Mouse (Mus musculus): Measurements from ENCODE around the gene Klhl2. TPM values are rescaled to one million over a fixed set of nuclear protein-coding genes. Genes with fewer than 3 reads are reported as not detected.

Gene Klhl2
- polyA plus RNA-seq, 1 experiment from 2014 or later: 25.3 TPM

DNA sequence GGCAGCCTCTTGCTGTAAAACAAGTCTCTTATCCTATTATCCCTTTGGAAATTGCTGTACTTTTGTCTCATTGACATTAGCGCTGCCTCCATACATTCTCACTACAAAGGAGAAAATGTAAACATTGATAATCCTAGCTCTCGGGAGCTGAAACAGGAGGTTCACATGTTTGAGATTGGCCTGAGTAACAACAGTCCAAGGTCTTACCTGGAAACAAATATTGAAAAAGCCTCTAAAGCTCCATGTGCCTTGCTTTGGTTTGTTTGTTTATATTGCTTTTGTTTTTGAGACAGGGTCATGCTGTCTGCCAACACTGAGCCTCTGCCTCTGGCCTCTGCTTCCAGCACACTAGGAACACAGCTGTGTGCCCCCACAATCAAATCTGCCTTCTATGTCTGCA lies 59.4 kb downstream of the Klhl2 start:
- H3K4me2 ChIP-seq (ENCODE audit: low read length): no peak overlapping the region
- no peaks in the 10 kb centered on the region; the same call in none of the 2 replicates for H3K4me1 ChIP-seq (ENCODE audit: control insufficient read depth, insufficient read depth, low read length)
- ATAC-seq: no peak
- no peaks in the 10 kb centered on the region for H3K9me3 ChIP-seq (replicated peaks; ENCODE audit: control insufficient read depth, low read length, poor library complexity, severe bottlenecking)
- no peaks in the 10 kb centered on the region for H3K27me3 ChIP-seq (ENCODE audit: control insufficient read depth, insufficient read depth, low read depth, low read length)
- H3K9ac ChIP-seq (ENCODE audit: low read depth, low read length): no peak overlapping the region
- WGBS: 47% methylated on average over 2 of the region's 2 CpGs
- no peak overlapping the region for H3K27ac ChIP-seq (ENCODE audit: low read length)
- H3K4me3 ChIP-seq (ENCODE audit: low read depth, low read length): no peak overlapping the region
- no peaks in the 10 kb centered on the region for H3K36me3 ChIP-seq (ENCODE audit: control insufficient read depth, insufficient read depth, low read length)

DNA sequence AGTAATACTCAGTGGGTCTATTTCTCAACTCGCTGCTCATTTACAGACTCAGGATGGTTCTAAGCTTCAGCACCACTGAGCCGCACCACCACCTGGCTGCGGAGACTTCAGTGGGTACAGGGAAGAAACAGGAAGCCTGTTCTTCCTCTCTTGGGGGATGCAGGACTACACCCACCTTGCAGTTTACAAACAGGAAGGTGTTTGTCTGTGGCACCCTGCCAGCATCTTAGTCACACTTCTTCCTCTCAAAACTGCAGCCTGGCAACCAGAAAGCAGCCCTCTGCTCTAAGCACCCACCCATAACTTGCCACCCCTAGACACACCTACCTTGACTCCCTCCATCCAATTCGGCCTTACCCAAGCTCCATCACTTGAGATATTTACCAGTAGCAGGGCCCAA lies 61.1 kb downstream of the Klhl2 start:
- H3K9ac ChIP-seq (ENCODE audit: low read depth, low read length): no peak overlapping the region
- WGBS: 93% methylated on average over 4 of the region's 4 CpGs
- no peak overlapping the region for H3K4me3 ChIP-seq (ENCODE audit: low read depth, low read length)
- H3K27ac ChIP-seq (ENCODE audit: low read length): no peak overlapping the region
- H3K9me3 ChIP-seq (replicated peaks; ENCODE audit: control insufficient read depth, low read length, poor library complexity, severe bottlenecking): no peaks in the 10 kb centered on the region
- ATAC-seq: no peak
- H3K36me3 ChIP-seq (ENCODE audit: control insufficient read depth, insufficient read depth, low read length): no peaks in the 10 kb centered on the region
- no peaks in the 10 kb centered on the region; the same call in none of the 2 replicates for H3K4me1 ChIP-seq (ENCODE audit: control insufficient read depth, insufficient read depth, low read length)
- H3K27me3 ChIP-seq (ENCODE audit: control insufficient read depth, insufficient read depth, low read depth, low read length): no peaks in the 10 kb centered on the region
- H3K4me2 ChIP-seq (ENCODE audit: low read length): no peak overlapping the region

DNA sequence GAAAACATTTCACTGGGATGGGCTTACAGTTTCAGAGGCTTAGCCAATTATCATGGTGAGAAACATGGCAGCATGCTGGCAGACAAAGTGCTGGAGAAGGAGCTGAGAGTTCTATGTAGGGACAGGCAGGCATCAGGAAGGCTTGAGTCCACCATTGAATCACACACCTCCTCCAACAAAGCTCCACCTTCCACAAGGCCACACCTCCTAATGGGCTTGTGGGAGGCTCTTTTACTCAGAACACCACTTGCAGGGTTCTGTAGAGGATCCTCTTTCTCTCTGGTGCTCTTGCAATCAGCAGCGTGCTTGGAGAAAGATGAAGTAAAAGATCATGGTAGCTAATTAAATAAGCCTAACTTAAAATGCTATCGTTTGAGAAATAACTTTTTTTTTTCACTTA lies 63.0 kb downstream of the Klhl2 start:
- Histone ChIP-seq H3K9ac (ENCODE audit: low read depth, low read length) (no peak overlapping the region), H3K4me2 (ENCODE audit: low read length) (no peak overlapping the region), H3K27me3 (ENCODE audit: control insufficient read depth, insufficient read depth, low read depth, low read length) (no peaks in the 10 kb centered on the region), H3K9me3 (replicated peaks; ENCODE audit: control insufficient read depth, low read length, poor library complexity, severe bottlenecking) (no peaks in the 10 kb centered on the region), H3K36me3 (ENCODE audit: control insufficient read depth, insufficient read depth, low read length) (no peaks in the 10 kb centered on the region), H3K4me3 (ENCODE audit: low read depth, low read length) (no peak overlapping the region), H3K4me1 (ENCODE audit: control insufficient read depth, insufficient read depth, low read length) (no peaks in the 10 kb centered on the region; the same call in none of the 2 replicates), H3K27ac (ENCODE audit: low read length) (no peak overlapping the region)
- WGBS: 93% methylated on average over 2 of the region's 2 CpGs
- no peak for ATAC-seq

DNA sequence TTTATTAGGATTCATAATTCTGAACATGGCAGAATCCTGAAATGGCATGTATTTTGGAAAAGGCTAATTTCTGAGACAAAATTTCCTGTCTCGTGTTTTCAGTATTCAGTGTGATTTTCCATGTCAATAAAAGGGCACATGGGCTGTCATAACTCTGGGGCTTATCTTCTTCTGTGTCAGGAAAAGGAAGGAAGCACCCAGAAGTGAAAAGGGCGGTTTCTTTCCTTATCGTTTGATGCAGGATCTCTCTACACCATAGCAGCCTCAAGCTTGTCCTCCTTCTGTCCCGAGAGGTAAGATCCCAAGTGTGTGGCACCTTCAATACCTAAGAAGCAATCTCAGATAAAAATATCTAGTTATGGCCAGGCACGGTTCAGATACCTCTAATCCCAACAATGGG lies 65.6 kb downstream of the Klhl2 start:
- H3K4me3 ChIP-seq (ENCODE audit: low read depth, low read length): no peak overlapping the region
- no peaks in the 10 kb centered on the region for H3K27me3 ChIP-seq (ENCODE audit: control insufficient read depth, insufficient read depth, low read depth, low read length)
- WGBS: 90% methylated on average over 5 of the region's 5 CpGs
- no peak overlapping the region for H3K27ac ChIP-seq (ENCODE audit: low read length)
- H3K36me3 ChIP-seq (ENCODE audit: control insufficient read depth, insufficient read depth, low read length): no peaks in the 10 kb centered on the region
- no peak overlapping the region for H3K4me2 ChIP-seq (ENCODE audit: low read length)
- no peaks in the 10 kb centered on the region for H3K9me3 ChIP-seq (replicated peaks; ENCODE audit: control insufficient read depth, low read length, poor library complexity, severe bottlenecking)
- H3K4me1 ChIP-seq (ENCODE audit: control insufficient read depth, insufficient read depth, low read length): no peaks in the 10 kb centered on the region; the same call in none of the 2 replicates
- H3K9ac ChIP-seq (ENCODE audit: low read depth, low read length): no peak overlapping the region
- ATAC-seq: no peak

DNA sequence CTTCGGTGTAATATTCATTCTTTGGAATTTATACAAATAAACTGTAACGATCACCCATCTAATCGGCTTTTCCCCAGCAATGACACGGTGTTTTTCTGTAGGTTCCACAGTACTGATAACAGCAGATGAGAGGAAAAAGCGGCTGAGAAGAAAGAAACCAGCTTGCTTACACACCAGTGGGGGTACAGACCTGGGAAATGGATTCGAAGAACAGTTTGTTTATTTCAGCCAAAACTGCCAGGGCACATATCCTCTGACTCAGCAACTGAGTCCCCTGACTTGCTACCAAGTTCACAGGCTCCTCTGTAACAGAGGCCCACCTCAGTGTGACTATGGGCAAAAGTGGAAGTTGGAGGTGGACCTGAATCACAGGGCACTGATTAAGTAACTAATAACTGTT lies 67.9 kb downstream of the Klhl2 start:
- H3K36me3 ChIP-seq (ENCODE audit: control insufficient read depth, insufficient read depth, low read length): no peaks in the 10 kb centered on the region
- no peak overlapping the region for H3K9ac ChIP-seq (ENCODE audit: low read depth, low read length)
- no peak for ATAC-seq
- 84% methylated on average over 6 of the region's 6 CpGs for WGBS
- no peaks in the 10 kb centered on the region for H3K9me3 ChIP-seq (replicated peaks; ENCODE audit: control insufficient read depth, low read length, poor library complexity, severe bottlenecking)
- no peaks in the 10 kb centered on the region for H3K27me3 ChIP-seq (ENCODE audit: control insufficient read depth, insufficient read depth, low read depth, low read length)
- no peak overlapping the region for H3K4me2 ChIP-seq (ENCODE audit: low read length)
- H3K27ac ChIP-seq (ENCODE audit: low read length): no peak overlapping the region
- no peaks in the 10 kb centered on the region; the same call in 1 of the 2 replicates for H3K4me1 ChIP-seq (ENCODE audit: control insufficient read depth, insufficient read depth, low read length)
- no peak overlapping the region for H3K4me3 ChIP-seq (ENCODE audit: low read depth, low read length)

DNA sequence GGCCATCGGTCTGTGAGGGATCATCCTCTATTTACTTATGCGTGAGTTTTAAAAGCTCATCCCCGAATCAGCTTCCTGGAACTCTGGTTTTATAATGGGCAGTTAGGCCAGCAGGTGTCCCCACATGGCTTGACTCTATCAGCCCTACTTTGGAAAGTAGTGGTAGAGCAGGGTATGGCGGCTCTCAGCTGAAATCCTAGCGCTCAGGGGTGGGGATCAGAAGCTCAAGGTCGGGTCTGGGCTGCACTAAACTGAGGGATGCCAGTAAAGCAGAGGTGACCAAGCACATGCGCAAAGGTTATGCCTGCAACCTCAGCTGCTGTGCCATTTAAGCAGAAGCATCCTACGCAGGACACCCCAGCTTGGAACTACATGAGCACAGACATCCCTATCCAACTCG lies 71.9 kb downstream of the Klhl2 start:
- Histone ChIP-seq H3K9me3 (replicated peaks; ENCODE audit: control insufficient read depth, low read length, poor library complexity, severe bottlenecking) (no peaks in the 10 kb centered on the region), H3K27me3 (ENCODE audit: control insufficient read depth, insufficient read depth, low read depth, low read length) (no peaks in the 10 kb centered on the region), H3K4me2 (ENCODE audit: low read length) (no peak overlapping the region), H3K9ac (ENCODE audit: low read depth, low read length) (no peak overlapping the region), H3K4me1 (ENCODE audit: control insufficient read depth, insufficient read depth, low read length) (no peaks in the 10 kb centered on the region), H3K36me3 (ENCODE audit: control insufficient read depth, insufficient read depth, low read length) (no peaks in the 10 kb centered on the region), H3K4me3 (ENCODE audit: low read depth, low read length) (no peak overlapping the region), H3K27ac (ENCODE audit: low read length) (no peak overlapping the region)
- 71% methylated on average over 9 of the region's 9 CpGs for WGBS
- ATAC-seq: no peak; the same call in 1 of the 2 replicates

DNA sequence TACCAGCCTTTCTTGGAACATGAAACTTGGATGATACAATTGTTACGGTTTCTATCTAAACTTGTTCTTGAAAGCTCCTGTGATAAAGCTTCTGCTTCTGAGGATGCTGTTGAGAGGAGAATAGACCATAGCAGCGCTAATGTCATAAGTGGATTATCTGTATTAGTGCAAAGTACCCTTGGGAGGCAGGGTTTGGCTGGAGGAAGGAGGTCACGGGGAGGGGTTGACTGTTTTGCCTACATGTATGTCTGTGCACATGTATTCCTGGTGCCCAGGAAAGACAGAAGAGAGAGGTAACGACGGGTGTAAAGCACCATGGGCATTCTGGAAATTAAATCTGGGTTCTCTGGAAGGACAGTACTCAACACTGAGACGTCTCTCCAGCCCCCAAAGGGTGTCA lies 75.7 kb downstream of the Klhl2 start:
- Histone ChIP-seq H3K4me3 (ENCODE audit: low read depth, low read length) (no peak overlapping the region), H3K27me3 (ENCODE audit: control insufficient read depth, insufficient read depth, low read depth, low read length) (no peaks in the 10 kb centered on the region), H3K9me3 (replicated peaks; ENCODE audit: control insufficient read depth, low read length, poor library complexity, severe bottlenecking) (no peaks in the 10 kb centered on the region), H3K4me2 (ENCODE audit: low read length) (no peak overlapping the region), H3K36me3 (ENCODE audit: control insufficient read depth, insufficient read depth, low read length) (no peaks in the 10 kb centered on the region), H3K9ac (ENCODE audit: low read depth, low read length) (no peak overlapping the region), H3K4me1 (ENCODE audit: control insufficient read depth, insufficient read depth, low read length) (no peaks in the 10 kb centered on the region), H3K27ac (ENCODE audit: low read length) (no peak overlapping the region)
- no peak for ATAC-seq
- 91% methylated on average over 6 of the region's 6 CpGs for WGBS

DNA sequence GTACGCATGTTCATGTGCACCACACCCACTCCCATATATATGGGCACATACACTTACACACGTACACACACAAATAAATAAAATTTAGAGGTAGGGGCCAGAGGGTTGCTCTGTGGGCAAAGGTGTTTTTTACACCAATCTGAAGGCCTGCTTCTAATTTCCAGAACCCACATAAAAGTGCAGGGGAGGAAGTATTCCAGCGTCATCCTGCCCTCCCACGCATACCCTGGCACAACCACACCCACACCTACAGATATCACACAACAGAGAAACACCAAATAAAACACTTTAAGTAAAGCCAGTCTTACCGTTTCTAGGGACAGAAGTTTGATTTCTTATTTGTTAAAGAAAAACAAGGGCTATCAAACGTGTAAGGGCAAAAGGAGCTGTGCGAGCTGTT lies 79.0 kb downstream of the Klhl2 start:
- H3K36me3 ChIP-seq (ENCODE audit: control insufficient read depth, insufficient read depth, low read length): no peaks in the 10 kb centered on the region
- H3K27me3 ChIP-seq (ENCODE audit: control insufficient read depth, insufficient read depth, low read depth, low read length): no peaks in the 10 kb centered on the region
- no peak overlapping the region for H3K9ac ChIP-seq (ENCODE audit: low read depth, low read length)
- WGBS: 94% methylated on average over 7 of the region's 7 CpGs
- no peak for ATAC-seq
- H3K9me3 ChIP-seq (replicated peaks; ENCODE audit: control insufficient read depth, low read length, poor library complexity, severe bottlenecking): no peaks in the 10 kb centered on the region
- no peak overlapping the region for H3K27ac ChIP-seq (ENCODE audit: low read length)
- no peak overlapping the region for H3K4me3 ChIP-seq (ENCODE audit: low read depth, low read length)
- H3K4me1 ChIP-seq (ENCODE audit: control insufficient read depth, insufficient read depth, low read length): no peaks in the 10 kb centered on the region
- H3K4me2 ChIP-seq (ENCODE audit: low read length): no peak overlapping the region

DNA sequence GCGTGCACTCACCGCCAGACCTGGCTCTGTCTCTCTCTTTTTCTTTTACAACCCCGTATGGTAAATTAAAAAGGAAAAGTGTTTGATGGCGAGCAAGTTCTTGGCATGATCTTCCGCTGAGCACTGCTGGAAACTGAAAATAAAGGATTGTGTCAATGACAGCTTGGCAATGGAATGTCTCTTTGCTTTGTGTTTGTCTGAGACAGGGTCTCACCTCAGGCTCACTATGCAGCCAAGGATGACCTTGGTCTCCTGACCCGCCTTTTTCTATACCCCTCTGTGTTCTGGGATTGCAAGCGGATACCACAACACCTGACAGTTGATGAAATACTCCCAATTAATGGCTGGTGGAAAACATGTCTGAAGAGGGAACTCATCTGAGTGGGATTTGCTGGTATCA lies 80.2 kb downstream of the Klhl2 start:
- no peaks in the 10 kb centered on the region for H3K36me3 ChIP-seq (ENCODE audit: control insufficient read depth, insufficient read depth, low read length)
- H3K4me2 ChIP-seq (ENCODE audit: low read length): no peak overlapping the region
- no peaks in the 10 kb centered on the region for H3K27me3 ChIP-seq (ENCODE audit: control insufficient read depth, insufficient read depth, low read depth, low read length)
- no peaks in the 10 kb centered on the region for H3K9me3 ChIP-seq (replicated peaks; ENCODE audit: control insufficient read depth, low read length, poor library complexity, severe bottlenecking)
- no peak for ATAC-seq
- H3K27ac ChIP-seq (ENCODE audit: low read length): no peak overlapping the region
- no peak overlapping the region for H3K4me3 ChIP-seq (ENCODE audit: low read depth, low read length)
- H3K4me1 ChIP-seq (ENCODE audit: control insufficient read depth, insufficient read depth, low read length): no peaks in the 10 kb centered on the region
- 69% methylated on average over 7 of the region's 7 CpGs for WGBS
- no peak overlapping the region for H3K9ac ChIP-seq (ENCODE audit: low read depth, low read length)

DNA sequence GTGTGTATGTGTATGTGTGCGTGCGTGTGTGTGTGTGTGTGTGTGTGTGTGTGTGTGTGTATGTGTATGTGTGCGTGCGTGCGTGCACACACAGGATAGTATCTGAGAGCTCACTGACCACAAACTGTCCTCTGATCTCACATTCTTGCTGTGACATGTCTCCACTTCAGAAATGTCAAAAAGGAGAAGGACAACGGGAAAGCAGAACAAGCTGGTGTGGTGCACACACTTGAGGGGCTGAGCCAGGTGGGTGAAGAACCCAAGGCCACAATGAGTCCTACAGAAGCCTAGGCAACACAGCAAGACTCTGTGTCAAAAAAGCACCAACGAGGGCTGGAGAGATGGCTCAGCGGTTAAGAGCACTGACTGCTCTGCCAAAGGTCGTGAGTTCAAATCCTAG lies 81.2 kb downstream of the Klhl2 start:
- WGBS: 93% methylated on average over 7 of the region's 9 CpGs
- H3K9ac ChIP-seq (ENCODE audit: low read depth, low read length): no peak overlapping the region
- no peak overlapping the region for H3K27ac ChIP-seq (ENCODE audit: low read length)
- no peaks in the 10 kb centered on the region for H3K27me3 ChIP-seq (ENCODE audit: control insufficient read depth, insufficient read depth, low read depth, low read length)
- no peak overlapping the region for H3K4me3 ChIP-seq (ENCODE audit: low read depth, low read length)
- no peaks in the 10 kb centered on the region for H3K4me1 ChIP-seq (ENCODE audit: control insufficient read depth, insufficient read depth, low read length)
- ATAC-seq: no peak
- H3K9me3 ChIP-seq (replicated peaks; ENCODE audit: control insufficient read depth, low read length, poor library complexity, severe bottlenecking): no peaks in the 10 kb centered on the region
- no peaks in the 10 kb centered on the region for H3K36me3 ChIP-seq (ENCODE audit: control insufficient read depth, insufficient read depth, low read length)
- H3K4me2 ChIP-seq (ENCODE audit: low read length): no peak overlapping the region

All from midbrain, embryonic 16.5 days (tissue).